Mouse (Mus musculus) thymus, adult 2 months (tissue): ENCODE data around the gene Mon2. TPM values are rescaled to one million over a fixed set of nuclear protein-coding genes. Genes with fewer than 3 reads are reported as not detected.

ENCODE experiments used
- DNase-seq: peaks from one replicate; pipeline ENCODE4 v3.0.0; 2021
- H3K27ac ChIP-seq: fragments of 200-500 bp; 2 replicates; pipeline ENCODE4 v1.5.1; 2012; ENCODE audit warnings: low read length, control low read depth; ENCODE audit not compliant: control insufficient read depth, insufficient read depth
- H3K27me3 ChIP-seq: fragments of 200-500 bp; 2 replicates; pipeline ENCODE4 v1.6.1; 2012; ENCODE audit warnings: mild to moderate bottlenecking, low read length, moderate library complexity, mixed read lengths; ENCODE audit not compliant: control insufficient read depth, insufficient read depth
- H3K36me3 ChIP-seq: fragments of 200-500 bp; 2 replicates; pipeline ENCODE4 v1.6.1; 2012; ENCODE audit warnings: mild to moderate bottlenecking, low read length, moderate library complexity; ENCODE audit not compliant: control insufficient read depth, insufficient read depth
- H3K4me1 ChIP-seq: fragments of 200-500 bp; replicated peaks from 2 replicates; pipeline ENCODE4 v1.6.1; 2012; ENCODE audit warnings: low read length; ENCODE audit not compliant: control insufficient read depth, insufficient read depth
- H3K4me3 ChIP-seq: fragments of 200-500 bp; 2 replicates; pipeline ENCODE4 v1.5.1; 2012; ENCODE audit warnings: mild to moderate bottlenecking, low read length, control low read depth, moderate library complexity; ENCODE audit not compliant: control insufficient read depth, insufficient read depth
- CTCF ChIP-seq: fragments of 200-500 bp; IDR thresholded peaks from 2 replicates; pipeline ENCODE4 v1.5.1; 2012; ENCODE audit warnings: mild to moderate bottlenecking, control low read depth, low read length, moderate library complexity, borderline replicate concordance; ENCODE audit not compliant: control insufficient read depth, poor library complexity, insufficient read depth; ENCODE audit errors: extremely low read depth
- POLR2A ChIP-seq: fragments of 200-500 bp; IDR thresholded peaks from 2 replicates; pipeline ENCODE4 v1.6.1; 2012; ENCODE audit warnings: mild to moderate bottlenecking, low read length, control low read depth, moderate library complexity; ENCODE audit not compliant: control insufficient read depth, poor library complexity, insufficient read depth; ENCODE audit errors: extremely low read depth
- WGBS: fragments of 180-500 bp; shearing (Covaris S2); methylation state at CpG from one replicate; pipeline ENCODE4 v1.1.7; 2018; 5-methylcytosine and 5-hydroxymethylcytosine counted together
- polyA plus RNA-seq: library from polyadenylated mRNA; depleted of rRNA; stranded (reverse); fragments of >200 nt; gene quantifications from 2 replicates; pipeline ENCODE4 v1.2.3, GENCODE M21; 2012

The Mon2 gene
- polyA plus RNA-seq, 1 experiment: 74.1 TPM

DNA sequence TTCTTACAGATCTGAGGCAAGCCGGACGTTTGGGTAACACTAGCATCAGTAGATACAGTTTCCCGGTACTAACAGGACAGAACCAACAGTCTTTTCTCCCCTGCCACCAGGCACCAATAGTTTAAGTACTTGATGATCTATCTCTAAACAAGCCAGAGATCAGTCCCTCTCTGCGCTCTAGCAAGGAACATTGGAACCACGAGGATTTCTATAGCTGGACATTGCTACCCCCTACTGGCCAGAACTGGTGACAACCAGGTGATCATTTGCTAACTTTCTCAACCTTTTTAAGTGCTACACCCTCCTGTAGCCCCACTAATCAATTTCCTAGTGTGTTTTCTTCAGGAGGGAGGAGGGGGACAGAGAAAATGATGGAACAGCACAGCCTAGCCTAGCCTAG is 15.4 kb upstream of the Mon2 start:
- 48% methylated on average over 5 of the region's 5 CpGs for WGBS
- Histone ChIP-seq H3K27me3 (no peaks in the 10 kb centered on the region), H3K4me1 (no peaks in the 10 kb centered on the region), H3K36me3 (no peaks in the 10 kb centered on the region), H3K4me3 (no peak overlapping the region), H3K27ac (no peak overlapping the region)
- peak; percentile 48 for DNase-seq
- TF ChIP-seq POLR2A: no peak
- no peak for TF ChIP-seq CTCF

DNA sequence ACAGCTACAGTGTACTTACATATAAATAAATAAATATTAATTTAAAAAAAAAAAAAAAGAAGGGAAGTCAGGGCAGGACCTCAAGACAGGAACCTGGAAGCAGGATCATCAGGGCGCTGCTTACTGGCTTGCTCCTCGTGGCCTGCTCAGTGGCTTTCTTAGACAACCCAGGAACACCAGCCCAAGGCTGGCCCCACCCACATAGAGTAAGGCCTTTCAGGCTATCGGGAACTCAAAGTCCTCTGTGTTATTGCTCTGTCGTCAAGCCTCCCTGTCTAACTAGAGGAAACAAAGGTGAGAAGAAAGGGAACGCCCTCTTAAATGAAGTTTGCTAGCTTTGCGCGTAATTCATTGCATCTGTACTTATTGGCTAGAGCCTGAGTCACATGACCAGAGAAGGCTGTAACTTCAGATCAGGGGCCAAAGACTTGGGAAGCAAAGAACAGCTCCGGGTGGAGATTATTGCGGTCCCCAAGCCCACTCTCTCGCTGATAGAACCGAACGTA is 13.2 kb upstream of the Mon2 start:
- Histone ChIP-seq H3K36me3 (no peaks in the 10 kb centered on the region), H3K27ac (no peak overlapping the region), H3K4me3 (no peak overlapping the region), H3K27me3 (no peaks in the 10 kb centered on the region), H3K4me1 (peaks cover 5% of the 10 kb centered on the region; the same call in 1 of the 2 replicates)
- no peak for DNase-seq
- no peak for TF ChIP-seq CTCF
- no peak for TF ChIP-seq POLR2A
- 95% methylated on average over 12 of the region's 12 CpGs for WGBS

DNA sequence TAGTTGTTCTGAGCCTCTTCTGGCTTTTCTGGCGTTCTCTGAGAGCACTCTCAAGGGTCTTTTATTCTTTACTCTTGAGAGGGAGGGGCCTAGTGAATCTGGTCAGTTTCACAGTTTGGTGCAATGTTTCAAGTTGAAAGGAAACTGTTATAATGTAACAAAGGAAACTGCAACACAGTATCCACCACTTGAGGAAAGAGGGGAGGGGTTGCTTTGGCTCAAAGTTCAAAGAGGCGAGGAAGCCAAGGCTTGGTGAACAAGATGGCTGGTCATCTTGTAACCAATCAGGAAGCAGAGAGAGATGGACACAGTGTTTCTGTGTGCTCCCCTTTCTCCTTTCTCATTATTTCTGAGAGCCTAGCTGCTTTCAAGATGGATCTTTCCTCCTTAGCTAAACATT is 10.5 kb upstream of the Mon2 start:
- TF ChIP-seq CTCF (no peak), POLR2A (no peak)
- WGBS: 95% methylated on average over 2 of the region's 2 CpGs

DNA sequence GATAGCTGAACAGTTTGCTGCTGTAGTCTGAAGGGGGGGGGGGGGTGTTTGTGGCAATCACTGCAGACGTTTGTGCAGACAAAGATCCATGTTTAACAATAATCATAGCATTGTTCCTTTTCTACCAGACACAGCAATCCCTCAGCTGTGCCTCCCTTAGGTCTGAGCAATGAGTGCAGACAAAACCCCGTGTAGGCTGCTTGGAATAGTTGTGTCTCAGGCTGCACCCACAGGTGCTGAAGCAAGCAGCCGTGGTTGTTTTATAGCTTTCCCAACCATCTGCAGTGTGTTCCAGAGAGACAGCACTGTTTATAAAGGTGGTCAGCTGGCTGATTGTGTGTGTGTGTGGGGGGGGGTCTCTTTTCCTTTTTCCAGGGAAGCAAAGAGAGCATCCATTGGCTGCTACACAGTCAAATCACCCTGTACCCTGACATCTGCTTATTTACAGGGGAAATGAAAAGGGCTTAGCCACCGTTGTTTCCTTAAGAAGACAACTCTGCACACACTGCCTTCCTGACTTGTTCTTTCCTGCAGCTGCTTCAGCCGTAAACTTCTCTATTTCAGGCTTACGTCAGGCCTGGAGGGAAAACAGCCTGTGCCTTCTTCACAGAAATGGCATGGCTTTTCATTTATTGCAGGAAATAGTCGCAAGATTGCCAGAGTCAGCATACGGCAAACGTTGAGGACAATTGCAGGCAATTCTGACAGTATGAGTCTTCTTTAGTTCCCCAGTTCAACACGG is 8.8 kb upstream of the Mon2 start:
- H3K27me3 ChIP-seq: no peaks in the 10 kb centered on the region
- TF ChIP-seq CTCF (no peak), POLR2A (no peak)
- no peaks in the 10 kb centered on the region for H3K36me3 ChIP-seq
- H3K4me3 ChIP-seq: no peak overlapping the region
- H3K4me1 ChIP-seq: peaks cover 5% of the 10 kb centered on the region; the same call in 1 of the 2 replicates
- 24% methylated on average over 10 of the region's 10 CpGs for WGBS
- H3K27ac ChIP-seq: no peak overlapping the region
- DNase-seq: no peak

More for the DNA sequence above, 10.5 kb upstream of the Mon2 start:
- Histone ChIP-seq H3K4me3 (no peak overlapping the region), H3K4me1 (peaks cover 5% of the 10 kb centered on the region; the same call in 1 of the 2 replicates), H3K27me3 (no peaks in the 10 kb centered on the region), H3K27ac (no peak overlapping the region), H3K36me3 (no peaks in the 10 kb centered on the region)
- no peak for DNase-seq

DNA sequence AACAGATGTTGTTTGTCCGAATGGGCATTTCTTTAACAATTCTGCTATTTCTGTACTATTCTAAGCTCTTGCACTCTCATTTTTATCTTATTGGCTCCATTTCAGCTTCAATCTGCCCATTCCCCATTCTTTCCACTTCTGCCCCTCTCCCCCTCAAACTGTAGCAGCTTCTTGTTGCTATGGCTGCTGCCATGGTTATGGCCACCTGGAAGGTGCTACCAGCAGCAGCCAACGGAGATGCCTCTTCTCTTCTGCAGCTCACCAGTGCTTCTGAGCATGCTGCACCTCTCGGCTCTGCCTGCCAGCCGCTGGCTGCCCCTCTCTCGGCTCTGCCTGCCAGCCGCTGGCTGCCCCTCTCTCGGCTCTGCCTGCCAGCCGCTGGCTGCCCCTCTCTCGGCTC is 8.0 kb upstream of the Mon2 start:
- H3K27ac ChIP-seq: no peak overlapping the region
- no peak for DNase-seq
- 90% methylated on average over 9 of the region's 9 CpGs for WGBS
- H3K4me3 ChIP-seq: no peak overlapping the region
- peaks cover 5% of the 10 kb centered on the region; the same call in 1 of the 2 replicates for H3K4me1 ChIP-seq
- H3K36me3 ChIP-seq: no peaks in the 10 kb centered on the region
- H3K27me3 ChIP-seq: no peaks in the 10 kb centered on the region
- TF ChIP-seq CTCF (no peak), POLR2A (no peak)

- peaks cover 2% of the 10 kb centered on the region; the same call in 1 of the 2 replicates for H3K4me1 ChIP-seq
- no peak for TF ChIP-seq POLR2A
- no peak for TF ChIP-seq CTCF
- H3K27me3 ChIP-seq: no peaks in the 10 kb centered on the region
- no peak for DNase-seq
- H3K27ac ChIP-seq: no peak overlapping the region
- H3K36me3 ChIP-seq: no peaks in the 10 kb centered on the region
- 2% methylated on average over 47 of the region's 48 CpGs for WGBS
- H3K4me3 ChIP-seq: peak overlapping the region; percentile 98
Observed at GRCm38 (mm10) chr10:123075751-123076242, 508 bp downstream of the Mon2 start.
